Mouse (Mus musculus) kidney, postnatal 0 days (tissue): Measurements from ENCODE around the gene Rffl. TPM values are rescaled to one million over a fixed set of nuclear protein-coding genes. Genes with fewer than 3 reads are reported as not detected.
"Not testable (repeated sequence)": the region's sequence is repeated elsewhere in the genome, so short reads cannot be mapped to it uniquely, and the experiment has no call there.

Experiments
- ATAC-seq: fragments of 200-750 bp; cut with Nextera tagmentation; replicated peaks from 2 replicates; pipeline ENCODE4 v1.8.0; 2017; ENCODE audit warnings: low read depth, moderate number of reproducible peaks, moderate TSS enrichment, moderate library complexity; ENCODE audit not compliant: low FRiP score
- DNase-seq: peaks from one replicate; pipeline ENCODE4 v3.0.0-alpha.2; 2016; ENCODE audit warnings: low spot score
- H3K27ac ChIP-seq: fragments of 300-500 bp; sonication (generic); 2 replicates; pipeline ENCODE4 v1.5.1; 2014; ENCODE audit warnings: mild to moderate bottlenecking
- H3K27me3 ChIP-seq: fragments of 300-500 bp; sonication (generic); 2 replicates; pipeline ENCODE4 v1.6.1; 2014; ENCODE audit warnings: low read length, mixed read lengths; ENCODE audit not compliant: insufficient read depth
- H3K36me3 ChIP-seq: fragments of 300-500 bp; sonication (generic); 2 replicates; pipeline ENCODE4 v1.6.1; 2014; ENCODE audit warnings: low read length, mixed read lengths; ENCODE audit not compliant: insufficient read depth
- H3K4me1 ChIP-seq: fragments of 300-500 bp; sonication (generic); replicated peaks from 2 replicates; pipeline ENCODE4 v1.6.1; 2014; ENCODE audit warnings: antibody characterized with exemption, low read length, mixed read lengths; ENCODE audit not compliant: insufficient read depth
- H3K4me2 ChIP-seq: fragments of 300-500 bp; sonication (generic); 2 replicates; pipeline ENCODE4 v1.6.1; 2014; ENCODE audit warnings: mild to moderate bottlenecking, low read length, moderate library complexity, mixed read lengths
- H3K4me3 ChIP-seq: fragments of 300-500 bp; sonication (generic); replicated peaks from 2 replicates; pipeline ENCODE4 v1.5.1; 2014; ENCODE audit warnings: low read depth, low read length
- H3K9ac ChIP-seq: fragments of 300-500 bp; sonication (generic); 2 replicates; pipeline ENCODE4 v1.6.1; 2014; ENCODE audit warnings: low read depth, low read length
- H3K9me3 ChIP-seq: fragments of 300-500 bp; sonication (generic); replicated peaks from 2 replicates; pipeline ENCODE4 v1.6.1; 2016; ENCODE audit warnings: low read length, inconsistent platforms, mixed read lengths
- CTCF ChIP-seq: IDR thresholded peaks from 2 replicates; pipeline ENCODE4 v1.5.1; 2016; ENCODE audit warnings: antibody characterized with exemption, low read depth, mild to moderate bottlenecking, moderate library complexity
- WGBS: fragments of 180-500 bp; shearing (Covaris S2); extraction: QIAGEN DNeasy Blood & Tissue Kit; methylation state at CpG from one replicate; pipeline ENCODE4 v1.1.7; 2014; 5-methylcytosine and 5-hydroxymethylcytosine counted together
- polyA plus RNA-seq: library from polyadenylated mRNA; unstranded; fragments of >200 nt; fragmentation: Nextera tagmentation; extraction: Ambion mirVana; gene quantifications from 2 replicates; pipeline ENCODE4 v1.2.1, GENCODE M21; 2015

Gene Rffl
- polyA plus RNA-seq, 1 experiment from 2014 or later = 21.7 TPM

GRCm38 (mm10) chr11:82833929-82834328, 37.1 kb downstream of the Rffl start:
- Histone ChIP-seq H3K9me3 (no peaks in the 10 kb centered on the region), H3K4me1 (peaks cover 21% of the 10 kb centered on the region), H3K36me3 (no peaks in the 10 kb centered on the region), H3K27ac (no peak overlapping the region), H3K9ac (no peak overlapping the region), H3K27me3 (no peaks in the 10 kb centered on the region), H3K4me3 (no peak overlapping the region), H3K4me2 (no peak overlapping the region)
- no peak for ATAC-seq
- no peak for DNase-seq
- 80% methylated on average over 8 of the region's 8 CpGs for WGBS
- TF ChIP-seq CTCF = no peak

- 71% methylated on average over 10 of the region's 10 CpGs for WGBS
- not testable (repeated sequence) for DNase-seq
Measured at GRCm38 (mm10) chr11:82832402-82832801, 38.6 kb downstream of the Rffl start.

GRCm38 (mm10) chr11:82831008-82831893, 39.8 kb downstream of the Rffl start:
- H3K36me3 ChIP-seq = no peaks in the 10 kb centered on the region
- H3K27ac ChIP-seq = peak overlapping the region; percentile 19; the same call in 1 of the 2 replicates
- no peak overlapping the region for H3K4me3 ChIP-seq
- no peaks in the 10 kb centered on the region for H3K27me3 ChIP-seq
- TF ChIP-seq CTCF = no peak
- ATAC-seq (no peak), DNase-seq (peak; percentile 65)
- 16% methylated on average over 10 of the region's 10 CpGs for WGBS
- H3K9ac ChIP-seq = no peak overlapping the region; the same call in 1 of the 2 replicates
- peaks cover 14% of the 10 kb centered on the region for H3K4me1 ChIP-seq
- H3K9me3 ChIP-seq = no peaks in the 10 kb centered on the region
- H3K4me2 ChIP-seq = peak overlapping the region; percentile 28

More at GRCm38 (mm10) chr11:82832402-82832801, 38.6 kb downstream of the Rffl start:
- H3K4me1 ChIP-seq = peaks cover 14% of the 10 kb centered on the region
- H3K27me3 ChIP-seq, H3K4me2 ChIP-seq, H3K27ac ChIP-seq, H3K36me3 ChIP-seq, H3K9me3 ChIP-seq, H3K9ac ChIP-seq, H3K4me3 ChIP-seq, ATAC-seq: not testable (repeated sequence)

- Histone ChIP-seq H3K9me3 (no peaks in the 10 kb centered on the region), H3K27ac (no peak overlapping the region), H3K27me3 (no peaks in the 10 kb centered on the region), H3K36me3 (no peaks in the 10 kb centered on the region), H3K4me1 (peaks cover 18% of the 10 kb centered on the region), H3K4me2 (no peak overlapping the region), H3K4me3 (no peak overlapping the region), H3K9ac (no peak overlapping the region)
- no peak for TF ChIP-seq CTCF
- ATAC-seq (no peak), DNase-seq (no peak)
Measured at GRCm38 (mm10) chr11:82826818-82827217, 44.2 kb downstream of the Rffl start.

GRCm38 (mm10) chr11:82820788-82821456, 50.1 kb downstream of the Rffl start:
- H3K4me3 ChIP-seq = no peak overlapping the region
- H3K36me3 ChIP-seq = no peaks in the 10 kb centered on the region
- DNase-seq = no peak
- 56% methylated on average over 13 of the region's 13 CpGs for WGBS
- H3K27ac ChIP-seq = no peak overlapping the region; the same call in 1 of the 2 replicates
- H3K9ac ChIP-seq = no peak overlapping the region
- peak; percentile 69; the same call in 1 of the 2 replicates for ATAC-seq
- no peaks in the 10 kb centered on the region for H3K9me3 ChIP-seq
- peaks cover 7% of the 10 kb centered on the region; the same call in 1 of the 2 replicates for H3K4me1 ChIP-seq
- no peak for TF ChIP-seq CTCF
- H3K27me3 ChIP-seq = no peaks in the 10 kb centered on the region
- H3K4me2 ChIP-seq = no peak overlapping the region

- H3K9me3 ChIP-seq = no peaks in the 10 kb centered on the region
- peak overlapping the region; percentile 70; the same call in 1 of the 2 replicates for H3K27ac ChIP-seq
- H3K4me2 ChIP-seq = no peak overlapping the region
- H3K9ac ChIP-seq = no peak overlapping the region
- H3K36me3 ChIP-seq = no peaks in the 10 kb centered on the region
- no peak for ATAC-seq
- 55% methylated on average over 4 of the region's 4 CpGs for WGBS
- no peaks in the 10 kb centered on the region for H3K27me3 ChIP-seq
- no peak overlapping the region for H3K4me3 ChIP-seq
- peaks cover 7% of the 10 kb centered on the region; the same call in 1 of the 2 replicates for H3K4me1 ChIP-seq
- peak; percentile 86 for TF ChIP-seq CTCF
- peak; percentile 71 for DNase-seq
Measured at GRCm38 (mm10) chr11:82819350-82819749, 51.7 kb downstream of the Rffl start.
